Comparison of ENCODE assay signal across 11 mouse cellular contexts in genomic region chr8:41989040-41989501, GRCm38 (mm10).
DNase-seq lines count a peak whose midpoint lies in the region; ATAC-seq and TF ChIP-seq lines count a peak whose summit lies in the region.
"Had no signal": no experiment of that assay in that cellular context is flagged by ENCODE, and none has a peak within 500 bp of the region (broad histone marks: within the 10 kb centered on the region; RNA-seq: fewer than 3 reads in every experiment).

No protein-coding gene starts in this region.

- H3K36me3 ChIP-seq in kidney, embryonic 14.5 days (ENCODE audit: control insufficient read depth, insufficient read depth, low read length): no peaks in the 10 kb centered on the region
- H3K36me3 ChIP-seq in liver, postnatal 0 days (replicated peaks; ENCODE audit: insufficient read depth, low read length): no peaks in the 10 kb centered on the region
- H3K36me3 ChIP-seq in neural tube, embryonic 15.5 days: no peaks in the 10 kb centered on the region
- H3K36me3 ChIP-seq: embryonic facial prominence, embryonic 12.5 days; liver, embryonic 15.5 days had no signal

- H3K27me3 ChIP-seq in kidney, embryonic 14.5 days (ENCODE audit: control insufficient read depth, insufficient read depth, low read length): no peaks in the 10 kb centered on the region
- no peaks in the 10 kb centered on the region for H3K27me3 ChIP-seq in liver, postnatal 0 days (ENCODE audit: insufficient read depth, low read length)
- no peaks in the 10 kb centered on the region for H3K27me3 ChIP-seq in neural tube, embryonic 15.5 days (replicated peaks)
- H3K27me3 ChIP-seq: embryonic facial prominence, embryonic 12.5 days; liver, embryonic 15.5 days had no signal

- no peak overlapping the region for H3K4me2 ChIP-seq in kidney, embryonic 14.5 days (replicated peaks; ENCODE audit: low read depth, low read length)
- H3K4me2 ChIP-seq in liver, postnatal 0 days (ENCODE audit: low read depth, low read length): no peak overlapping the region
- no peak overlapping the region for H3K4me2 ChIP-seq in neural tube, embryonic 15.5 days
- H3K4me2 ChIP-seq: embryonic facial prominence, embryonic 12.5 days; liver, embryonic 15.5 days had no signal

- no peak overlapping the region for H3K4me3 ChIP-seq in kidney, embryonic 14.5 days (ENCODE audit: low read length)
- no peak overlapping the region for H3K4me3 ChIP-seq in liver, postnatal 0 days (ENCODE audit: low read depth, low read length)
- no peak overlapping the region for H3K4me3 ChIP-seq in neural tube, embryonic 15.5 days (replicated peaks)
- H3K4me3 ChIP-seq: embryonic facial prominence, embryonic 12.5 days; liver, embryonic 15.5 days had no signal

- no peak for TF ChIP-seq CTCF in liver, postnatal 0 days (IDR thresholded peaks at IDR 0.05; ENCODE audit: low read depth)

- no peak overlapping the region for H3K27ac ChIP-seq in kidney, embryonic 14.5 days (ENCODE audit: low read depth, low read length)
- no peak overlapping the region for H3K27ac ChIP-seq in liver, postnatal 0 days (ENCODE audit: low read depth)
- H3K27ac ChIP-seq in neural tube, embryonic 15.5 days (replicated peaks): no peak overlapping the region
- H3K27ac ChIP-seq: embryonic facial prominence, embryonic 12.5 days; liver, embryonic 15.5 days had no signal

- H3K4me1 ChIP-seq in kidney, embryonic 14.5 days (ENCODE audit: control insufficient read depth, insufficient read depth, low read length): 0 out of 2 replicates have a peak, but pooled peaks cover 6% of the 10 kb centered on the region
- no peaks in the 10 kb centered on the region for H3K4me1 ChIP-seq in liver, postnatal 0 days (ENCODE audit: insufficient read depth)
- H3K4me1 ChIP-seq in neural tube, embryonic 15.5 days: no peaks in the 10 kb centered on the region
- H3K4me1 ChIP-seq: embryonic facial prominence, embryonic 12.5 days; liver, embryonic 15.5 days had no signal

- TF ChIP-seq EP300 in liver, postnatal 0 days (IDR thresholded peaks at IDR 0.05; ENCODE audit: low read depth): no peak

- H3K9me3 ChIP-seq in kidney, embryonic 14.5 days (ENCODE audit: control insufficient read depth, low read length): no peaks in the 10 kb centered on the region
- no peaks in the 10 kb centered on the region for H3K9me3 ChIP-seq in liver, postnatal 0 days (ENCODE audit: low read length)
- H3K9me3 ChIP-seq in neural tube, embryonic 15.5 days (replicated peaks): no peaks in the 10 kb centered on the region
- H3K9me3 ChIP-seq: embryonic facial prominence, embryonic 12.5 days; liver, embryonic 15.5 days had no signal

- no peak for DNase-seq in kidney, postnatal 36 days
- DNase-seq in layer of hippocampus, adult 11-12 months (ENCODE audit: low spot score): peak; percentile 51
- DNase-seq in layer of hippocampus, postnatal 36 days: peak; percentile 24 to 39
- peak; percentile 55 for DNase-seq in retina, embryonic 14.5 days (ENCODE audit: low spot score)
- no peak for DNase-seq in liver, postnatal 0 days
- DNase-seq: gastrocnemius, postnatal 14 days; kidney, adult 11 months had no signal

- no peak overlapping the region for H3K9ac ChIP-seq in kidney, embryonic 14.5 days (ENCODE audit: low read depth, low read length)
- H3K9ac ChIP-seq in liver, postnatal 0 days (replicated peaks): no peak overlapping the region
- no peak overlapping the region for H3K9ac ChIP-seq in neural tube, embryonic 15.5 days (replicated peaks)
- H3K9ac ChIP-seq: embryonic facial prominence, embryonic 12.5 days; liver, embryonic 15.5 days had no signal

- peak; percentile 73; the same call in 1 of the 2 replicates for ATAC-seq in kidney, embryonic 14.5 days (ENCODE audit: low FRiP score, low TSS enrichment)
- ATAC-seq in liver, postnatal 0 days: no peak
- ATAC-seq in neural tube, embryonic 15.5 days (ENCODE audit: low FRiP score): no peak

- 35% methylated on average over 8 of the region's 8 CpGs for WGBS in kidney, embryonic 14.5 days
- 73% methylated on average over 8 of the region's 8 CpGs for WGBS in liver, postnatal 0 days (ENCODE audit: insufficient replicate concordance)
- 77% methylated on average over 8 of the region's 8 CpGs for WGBS in neural tube, embryonic 15.5 days

Comparison
In these comparisons a context has a peak if more than half of its experiments do, and no peak if none do; other contexts are left out.
1. DNase-seq: peak in layer of hippocampus, adult 11-12 months (single experiment), layer of hippocampus, postnatal 36 days (2 of 2) and retina, embryonic 14.5 days (single experiment); none in kidney, postnatal 36 days (0 of 2) and liver, postnatal 0 days (single experiment).